Mouse (Mus musculus) kidney, adult 9 months (tissue): ENCODE measurements around the gene Gm4981.
"Not testable (repeated sequence)": the region's sequence is repeated elsewhere in the genome, so short reads cannot be mapped to it uniquely, and the experiment has no call there.

Source experiments
- DNase-seq: peaks from one replicate; pipeline ENCODE4 v3.0.0; 2022

Gene Gm4981

GRCm38 (mm10) chr10:58221571-58221970 is 14.9 kb downstream of the Gm4981 start:
- not testable (repeated sequence) for DNase-seq

GRCm38 (mm10) chr10:58220726-58221125 is 15.8 kb downstream of the Gm4981 start:
- no peak for DNase-seq

GRCm38 (mm10) chr10:58217366-58217765 is 19.1 kb downstream of the Gm4981 start:
- no peak for DNase-seq

GRCm38 (mm10) chr10:58215353-58215752 is 21.1 kb downstream of the Gm4981 start:
- no peak for DNase-seq

- no peak for DNase-seq
Observed at GRCm38 (mm10) chr10:58214934-58215333, 21.6 kb downstream of the Gm4981 start.

- no peak for DNase-seq
Observed at GRCm38 (mm10) chr10:58214497-58214896, 22.0 kb downstream of the Gm4981 start.

GRCm38 (mm10) chr10:58212230-58212629 is 24.3 kb downstream of the Gm4981 start:
- DNase-seq, result no peak

- DNase-seq, result no peak
Observed at GRCm38 (mm10) chr10:58211213-58211612, 25.3 kb downstream of the Gm4981 start.

GRCm38 (mm10) chr10:58210514-58210913 is 26.0 kb downstream of the Gm4981 start:
- DNase-seq, result no peak

GRCm38 (mm10) chr10:58209710-58210467 is 26.6 kb downstream of the Gm4981 start:
- no peak for DNase-seq

- no peak for DNase-seq
Observed at GRCm38 (mm10) chr10:58206639-58207404, 29.7 kb downstream of the Gm4981 start.

- DNase-seq, result no peak
Observed at GRCm38 (mm10) chr10:58205986-58206385, 30.5 kb downstream of the Gm4981 start.
